ENCODE assay signal across 25 mouse cellular contexts in the genomic region with DNA sequence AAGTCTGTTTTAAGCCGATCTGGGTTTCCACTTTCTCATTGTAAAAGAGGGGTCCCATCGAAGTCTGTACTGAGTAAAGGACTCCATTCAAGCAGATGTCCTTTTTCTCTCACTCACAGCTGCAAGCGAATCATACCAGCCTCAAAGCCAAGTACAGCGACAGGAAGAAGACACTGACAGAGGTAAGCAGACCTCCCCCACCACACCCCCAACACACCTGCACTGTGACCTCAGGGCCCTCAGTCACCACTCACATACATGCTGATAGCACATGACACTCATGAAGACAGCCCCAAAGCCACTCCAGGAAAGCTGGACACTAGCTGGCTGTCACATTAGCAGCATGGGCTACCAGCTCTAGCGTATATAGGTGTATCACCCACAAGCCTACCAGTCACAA. TPM values are rescaled to one million over a fixed set of nuclear protein-coding genes. Genes with fewer than 3 reads are reported as not detected.
DNase-seq lines count a peak whose midpoint lies in the region; ATAC-seq and TF ChIP-seq lines count a peak whose summit lies in the region.
"Had no signal": no experiment of that assay in that cellular context is flagged by ENCODE, and none has a peak within 500 bp of the region (broad histone marks: within the 10 kb centered on the region; RNA-seq: fewer than 3 reads in every experiment).

No protein-coding gene starts in this region.

- no peaks in the 10 kb centered on the region for H3K79me2 ChIP-seq in MEL (ENCODE audit: control insufficient read depth, insufficient read depth, low read length, poor library complexity)

- 84% methylated on average over 5 of the region's 5 CpGs for WGBS in heart, postnatal 0 days
- 89% methylated on average over 5 of the region's 5 CpGs for WGBS in heart, embryonic 12.5 days
- 97% methylated on average over 5 of the region's 5 CpGs for WGBS in kidney, adult 2 months

- no peak overlapping the region for H3K4me2 ChIP-seq in heart, postnatal 0 days (ENCODE audit: low read depth, low read length)
- no peak overlapping the region for H3K4me2 ChIP-seq in heart, embryonic 12.5 days
- H3K4me2 ChIP-seq: heart, embryonic 13.5 days; liver, embryonic 13.5 days; lung, embryonic 14.5 days; midbrain, embryonic 12.5 days; neural tube, embryonic 12.5 days had no signal

- peak overlapping the region; percentile 65; the same call in 1 of the 2 replicates for H3K27ac ChIP-seq in heart, postnatal 0 days (ENCODE audit: low read depth)
- H3K27ac ChIP-seq in heart, embryonic 12.5 days (ENCODE audit: poor library complexity, severe bottlenecking): no peak overlapping the region
- H3K27ac ChIP-seq in MEL (ENCODE audit: control insufficient read depth, low read depth, low read length): peak overlapping the region; percentile 80
- no peak overlapping the region for H3K27ac ChIP-seq in kidney, adult 2 months (ENCODE audit: insufficient read depth, low read depth, low read length)
- H3K27ac ChIP-seq: heart, embryonic 13.5 days; liver, embryonic 13.5 days; midbrain, embryonic 12.5 days; neural tube, embryonic 12.5 days had no signal

- peaks cover 70% of the 10 kb centered on the region for H3K36me3 ChIP-seq in heart, postnatal 0 days (replicated peaks; ENCODE audit: control insufficient read depth, insufficient read depth, low read length)
- H3K36me3 ChIP-seq in heart, embryonic 12.5 days: peaks cover 65% of the 10 kb centered on the region
- peaks cover 7 to 12% of the 10 kb centered on the region in 2 experiments for H3K36me3 ChIP-seq in MEL (ENCODE audit: control insufficient read depth in 1 of 2, insufficient read depth in 2 of 2, low read length in 2 of 2)
- peaks cover 7% of the 10 kb centered on the region for H3K36me3 ChIP-seq in kidney, adult 2 months (ENCODE audit: control insufficient read depth, insufficient read depth, low read length)

- no peak for TF ChIP-seq CTCF in heart, postnatal 0 days (IDR thresholded peaks at IDR 0.05; ENCODE audit: low read depth)
- TF ChIP-seq CTCF in MEL (IDR thresholded peaks at IDR 0.05 in 2 of 3, conservative IDR thresholded peaks at IDR 0.05 in 1 of 3; ENCODE audit: control insufficient read depth in 1 of 3, insufficient read depth in 1 of 3, low read depth in 2 of 3, low read length in 3 of 3, poor library complexity in 1 of 3, severe bottlenecking in 1 of 3): no peak
- no peak for TF ChIP-seq CTCF in kidney, adult 2 months (conservative IDR thresholded peaks at IDR 0.05; ENCODE audit: insufficient read depth, insufficient read length, low read depth, low read length)

- H3K9ac ChIP-seq in heart, postnatal 0 days (replicated peaks; ENCODE audit: low read depth, low read length): no peak overlapping the region
- H3K9ac ChIP-seq in heart, embryonic 12.5 days: no peak overlapping the region
- no peak overlapping the region for H3K9ac ChIP-seq in MEL (ENCODE audit: control insufficient read depth, low read depth, low read length, poor library complexity, severe bottlenecking)
- H3K9ac ChIP-seq: heart, embryonic 13.5 days; liver, embryonic 13.5 days; lung, embryonic 14.5 days; midbrain, embryonic 12.5 days; neural tube, embryonic 12.5 days had no signal

- no peaks in the 10 kb centered on the region for H3K9me3 ChIP-seq in heart, postnatal 0 days (replicated peaks; ENCODE audit: control insufficient read depth, low read length)
- H3K9me3 ChIP-seq in heart, embryonic 12.5 days (replicated peaks): no peaks in the 10 kb centered on the region
- H3K9me3 ChIP-seq in MEL (replicated peaks; ENCODE audit: insufficient read depth, low read length): no peaks in the 10 kb centered on the region
- H3K9me3 ChIP-seq: heart, embryonic 13.5 days; liver, embryonic 13.5 days; midbrain, embryonic 12.5 days; neural tube, embryonic 12.5 days had no signal

- TF ChIP-seq POLR2A in MEL (IDR thresholded peaks at IDR 0.05; ENCODE audit: control insufficient read depth in 1 of 2, insufficient read depth in 1 of 2, low read depth in 1 of 2, low read length in 2 of 2, poor library complexity in 1 of 2): no peak
- no peak for TF ChIP-seq POLR2A in kidney, adult 2 months (IDR thresholded peaks at IDR 0.05; ENCODE audit: low read depth, low read length)

- TF ChIP-seq EP300 in heart, postnatal 0 days (IDR thresholded peaks at IDR 0.05; ENCODE audit: low read depth): no peak
- TF ChIP-seq EP300 in MEL (IDR thresholded peaks at IDR 0.05; ENCODE audit: low read depth in 1 of 2, low read length in 2 of 2): no peak

- H3K4me1 ChIP-seq in heart, postnatal 0 days (ENCODE audit: control insufficient read depth, insufficient read depth): no peaks in the 10 kb centered on the region
- H3K4me1 ChIP-seq in heart, embryonic 12.5 days (replicated peaks): no peaks in the 10 kb centered on the region
- H3K4me1 ChIP-seq in MEL (ENCODE audit: control insufficient read depth in 1 of 2, insufficient read depth in 2 of 2, low read length in 2 of 2): peaks cover 12 to 15% of the 10 kb centered on the region in 2 experiments
- H3K4me1 ChIP-seq in kidney, adult 2 months (ENCODE audit: control insufficient read depth, insufficient read depth, low read length): no peaks in the 10 kb centered on the region
- H3K4me1 ChIP-seq: heart, embryonic 13.5 days; liver, embryonic 13.5 days; midbrain, embryonic 12.5 days; neural tube, embryonic 12.5 days had no signal

- no peak for TF ChIP-seq RAD21 in MEL (IDR thresholded peaks at IDR 0.05; ENCODE audit: low read depth, low read length)

- H3K27me3 ChIP-seq in heart, postnatal 0 days (ENCODE audit: control insufficient read depth, insufficient read depth, low read length): no peaks in the 10 kb centered on the region
- H3K27me3 ChIP-seq in heart, embryonic 12.5 days (replicated peaks): no peaks in the 10 kb centered on the region
- no peaks in the 10 kb centered on the region for H3K27me3 ChIP-seq in MEL (ENCODE audit: control insufficient read depth in 1 of 2, insufficient read depth in 2 of 2, low read length in 2 of 2)
- no peaks in the 10 kb centered on the region for H3K27me3 ChIP-seq in kidney, adult 2 months (replicated peaks; ENCODE audit: control insufficient read depth, insufficient read depth, low read length)
- H3K27me3 ChIP-seq: heart, embryonic 13.5 days; liver, embryonic 13.5 days; midbrain, embryonic 12.5 days; neural tube, embryonic 12.5 days had no signal

- H3K4me3 ChIP-seq in heart, postnatal 0 days (ENCODE audit: low read depth, low read length): no peak overlapping the region
- H3K4me3 ChIP-seq in heart, embryonic 12.5 days: no peak overlapping the region
- no peak overlapping the region for H3K4me3 ChIP-seq in MEL (ENCODE audit: control insufficient read depth in 1 of 2, insufficient read depth in 1 of 2, low read depth in 2 of 2, low read length in 2 of 2)
- H3K4me3 ChIP-seq in kidney, adult 2 months (ENCODE audit: insufficient read depth, low read depth, low read length): no peak overlapping the region
- H3K4me3 ChIP-seq: erythroblast, embryonic 14.5 days; heart, embryonic 13.5 days; liver, embryonic 13.5 days; midbrain, embryonic 12.5 days; myocyte; neural tube, embryonic 12.5 days had no signal

- DNase-seq in heart, postnatal 0 days (ENCODE audit: low spot score): no peak
- DNase-seq in MEL (ENCODE audit: low read depth, low spot score): no peak
- peak; percentile 87 for DNase-seq in thymus, postnatal 14 days
- DNase-seq in cerebellum, adult 8-10 months: no peak
- no peak for DNase-seq in kidney, adult 2 months
- DNase-seq in kidney, adult 8-10 months: no peak
- DNase-seq: adrenal gland, postnatal 14 days; heart, adult 18-20 months; kidney, adult 9 months; kidney, postnatal 10 days; liver, embryonic 13.5 days; lung, embryonic 14.5 days had no signal

- no peak for ATAC-seq in heart, postnatal 0 days (ENCODE audit: insufficient read depth, low read depth)
- ATAC-seq in heart, embryonic 12.5 days (ENCODE audit: insufficient number of reproducible peaks, low FRiP score): no peak
- peak; percentile 14; the same call in 1 of the 2 replicates for ATAC-seq in megakaryocyte-erythroid progenitor cell, adult 5-6 weeks (replicated peaks; ENCODE audit: low FRiP score, low TSS enrichment, poor library complexity, severe bottlenecking)

TF ChIP-seq in MEL, 35 proteins besides CTCF, POLR2A, EP300 and RAD21:
- no peak for TF ChIP-seq TCF12 (IDR thresholded peaks at IDR 0.05; ENCODE audit: low read depth, low read length)

RNA-seq across cellular contexts. Expression of a gene that starts 46.9 kb away (rescaled TPM):
- total RNA-seq in heart, postnatal 0 days (2014; rRNA removed; ENCODE audit: low replicate concordance): 3.9 and 4.9 TPM in 2 replicates
- 4.5 and 4.7 TPM in 2 replicates for polyA plus RNA-seq in heart, postnatal 0 days (2015; fragmentation: Nextera tagmentation; extraction: Ambion mirVana)
- polyA plus RNA-seq in heart, embryonic 12.5 days (2016; fragmentation: Nextera tagmentation; extraction: Ambion mirVana): 8.9 and 9.0 TPM in 2 replicates
- total RNA-seq in MEL (2012; rRNA removed): 18.0 and 21.3 TPM in 2 replicates
- polyA plus RNA-seq in MEL (2012; ENCODE audit: insufficient read depth in 1 of 2, insufficient read length in 2 of 2, low read depth in 1 of 2, low replicate concordance in 2 of 2, missing spikeins in 1 of 2): 10 to 100 TPM in 1 of 2 experiments, not detected in 1; 21.5 TPM
- 7.9 and 14.3 TPM in 2 replicates for total RNA-seq in megakaryocyte-erythroid progenitor cell, adult 5-6 weeks (2014; fragmentation: Nextera tagmentation)
- 14.1 and 16.3 TPM in 2 replicates for total RNA-seq in megakaryocyte-erythroid progenitor cell, adult 5-6 weeks (2017)
- polyA plus RNA-seq in kidney, adult 2 months (2012; rRNA removed): 9.4 and 10.2 TPM in 2 replicates

RNA-seq across cellular contexts. Expression of a gene that starts 50.5 kb away (rescaled TPM):
- not detected in 2 replicates for total RNA-seq in heart, postnatal 0 days (2014; rRNA removed; ENCODE audit: low replicate concordance)
- polyA plus RNA-seq in heart, postnatal 0 days (2015; fragmentation: Nextera tagmentation; extraction: Ambion mirVana): not detected in 2 replicates
- polyA plus RNA-seq in heart, embryonic 12.5 days (2016; fragmentation: Nextera tagmentation; extraction: Ambion mirVana): 0.26 TPM in 1 of 2 replicates, not detected in the other
- not detected in 2 replicates for total RNA-seq in MEL (2012; rRNA removed)
- not detected for polyA plus RNA-seq in MEL (2012; ENCODE audit: insufficient read depth in 1 of 2, insufficient read length in 2 of 2, low read depth in 1 of 2, low replicate concordance in 2 of 2, missing spikeins in 1 of 2)
- not detected in 2 replicates for total RNA-seq in megakaryocyte-erythroid progenitor cell, adult 5-6 weeks (2014; fragmentation: Nextera tagmentation)
- total RNA-seq in megakaryocyte-erythroid progenitor cell, adult 5-6 weeks (2017): not detected in 2 replicates
- polyA plus RNA-seq in kidney, adult 2 months (2012; rRNA removed): not detected in 2 replicates
- total RNA-seq: adrenal gland, postnatal 14 days; gastrocnemius, postnatal 25 days; heart, adult 18-20 months; heart, postnatal 25 days; megakaryocyte progenitor cell, adult 5-6 weeks had no signal
- polyA plus RNA-seq: erythroblast, embryonic 14.5 days; intestine, embryonic 14.5 days; large intestine, adult 2 months; liver, embryonic 13.5 days; myocyte; stomach, embryonic 14.5 days had no signal

Comparison
In these comparisons a context has a peak if more than half of its experiments do, and no peak if none do; other contexts are left out.
1. H3K27ac ChIP-seq: peak in heart, postnatal 0 days (single experiment) and MEL (single experiment); none in heart, embryonic 12.5 days (single experiment) and kidney, adult 2 months (single experiment).